Mouse (Mus musculus): ENCODE data around the gene Gramd1a.

GRCm38 (mm10) chr7:31080611-31081010 is 75.1 kb downstream of the Gramd1a start:
- TF ChIP-seq CTCF (IDR thresholded peaks at IDR 0.05; ENCODE audit: low read depth, low read length) (no peak), GATA1 (IDR thresholded peaks at IDR 0.05; ENCODE audit: borderline replicate concordance, low read length) (no peak), TAL1 (conservative IDR thresholded peaks at IDR 0.05; ENCODE audit: low read depth, low read length) (no peak)

Data from G1E (cell line).